In the genomic region with DNA sequence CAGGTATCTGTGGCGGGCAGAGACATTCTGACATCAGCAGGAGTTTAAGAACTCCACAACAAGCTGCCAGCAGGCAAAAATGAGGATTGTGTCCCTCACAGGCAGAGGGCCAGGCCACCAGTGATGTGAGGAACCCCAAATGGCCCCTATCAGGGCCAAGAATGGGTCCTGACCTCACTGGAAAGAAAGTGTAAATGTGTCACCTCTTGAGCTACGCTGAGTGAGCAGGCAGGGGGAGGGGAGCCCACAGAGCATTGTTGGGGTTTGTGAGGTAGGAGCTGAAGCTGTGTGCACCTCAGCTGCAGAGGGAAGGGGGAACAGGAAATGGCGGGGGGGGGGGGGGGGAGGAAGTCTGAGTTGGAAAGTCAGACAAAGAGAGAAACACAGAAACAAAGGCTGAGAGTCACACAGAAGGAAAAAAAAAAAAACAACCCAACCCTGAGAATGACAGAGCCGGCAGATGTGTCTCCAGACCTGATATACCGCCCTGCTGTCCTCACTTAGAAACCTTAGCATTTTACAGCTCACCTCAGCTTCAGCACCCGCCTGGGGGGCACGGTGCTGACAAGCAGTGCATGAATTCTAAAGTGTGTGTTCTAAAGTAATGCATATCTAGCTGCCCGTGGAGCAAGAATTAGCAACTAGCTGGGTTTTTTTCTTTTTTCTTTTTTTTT, we compare ENCODE assay signal across 9 mouse cellular contexts. TPM values are rescaled to one million over a fixed set of nuclear protein-coding genes. Genes with fewer than 3 reads are reported as not detected.
DNase-seq lines count a peak whose midpoint lies in the region; ATAC-seq and TF ChIP-seq lines count a peak whose summit lies in the region.
"Had no signal": no experiment of that assay in that cellular context is flagged by ENCODE, and none has a peak within 500 bp of the region (broad histone marks: within the 10 kb centered on the region; RNA-seq: fewer than 3 reads in every experiment).

No protein-coding gene starts in this region.

- no peak overlapping the region for H3K4me2 ChIP-seq in kidney, postnatal 0 days (ENCODE audit: low read length)
- H3K4me2 ChIP-seq in midbrain, embryonic 13.5 days (replicated peaks): no peak overlapping the region
- H3K4me2 ChIP-seq: liver, embryonic 13.5 days had no signal

- no peaks in the 10 kb centered on the region for H3K36me3 ChIP-seq in kidney, postnatal 0 days (ENCODE audit: insufficient read depth, low read length)
- no peaks in the 10 kb centered on the region for H3K36me3 ChIP-seq in megakaryocyte, embryonic 14.5 days (replicated peaks; ENCODE audit: low read length)
- no peaks in the 10 kb centered on the region for H3K36me3 ChIP-seq in midbrain, embryonic 13.5 days
- H3K36me3 ChIP-seq: liver, embryonic 13.5 days had no signal

- H3K27me3 ChIP-seq in kidney, postnatal 0 days (ENCODE audit: insufficient read depth, low read length): no peaks in the 10 kb centered on the region
- peaks cover 15% of the 10 kb centered on the region for H3K27me3 ChIP-seq in megakaryocyte, embryonic 14.5 days (replicated peaks)
- H3K27me3 ChIP-seq in midbrain, embryonic 13.5 days: no peaks in the 10 kb centered on the region

- no peak for ATAC-seq in kidney, postnatal 0 days (replicated peaks; ENCODE audit: low FRiP score, low read depth)
- ATAC-seq in midbrain, embryonic 13.5 days: no peak

- no peak for TF ChIP-seq CTCF in kidney, postnatal 0 days (IDR thresholded peaks at IDR 0.05; ENCODE audit: low read depth)

- H3K4me3 ChIP-seq in kidney, postnatal 0 days (replicated peaks; ENCODE audit: low read depth, low read length): no peak overlapping the region
- peak overlapping the region; percentile 82 for H3K4me3 ChIP-seq in megakaryocyte, embryonic 14.5 days (replicated peaks)
- no peak overlapping the region for H3K4me3 ChIP-seq in midbrain, embryonic 13.5 days (replicated peaks)
- H3K4me3 ChIP-seq: liver, embryonic 13.5 days had no signal

- WGBS in kidney, postnatal 0 days: 14% methylated on average over 7 of the region's 8 CpGs
- WGBS in midbrain, embryonic 13.5 days: 59% methylated on average over 7 of the region's 8 CpGs

- no peak overlapping the region for H3K27ac ChIP-seq in kidney, postnatal 0 days
- no peak overlapping the region for H3K27ac ChIP-seq in midbrain, embryonic 13.5 days
- H3K27ac ChIP-seq: liver, embryonic 13.5 days had no signal

- 0 out of 2 replicates have a peak, but pooled peaks cover 4% of the 10 kb centered on the region for H3K4me1 ChIP-seq in kidney, postnatal 0 days (replicated peaks; ENCODE audit: insufficient read depth, low read length)
- peaks cover 55% of the 10 kb centered on the region for H3K4me1 ChIP-seq in megakaryocyte, embryonic 14.5 days
- peaks cover 6% of the 10 kb centered on the region; the same call in 1 of the 2 replicates for H3K4me1 ChIP-seq in midbrain, embryonic 13.5 days (replicated peaks)

- H3K9me3 ChIP-seq in kidney, postnatal 0 days (replicated peaks; ENCODE audit: low read length): no peaks in the 10 kb centered on the region
- no peaks in the 10 kb centered on the region for H3K9me3 ChIP-seq in megakaryocyte, embryonic 14.5 days
- no peaks in the 10 kb centered on the region for H3K9me3 ChIP-seq in midbrain, embryonic 13.5 days
- H3K9me3 ChIP-seq: liver, embryonic 13.5 days had no signal

- DNase-seq in B cell, adult 2 months: peak; percentile 84 to 89
- DNase-seq in Muller cell, postnatal 12 days (ENCODE audit: inconsistent ontology term): peak; percentile 37
- DNase-seq in kidney, postnatal 0 days (ENCODE audit: low spot score): peak; percentile 54
- no peak for DNase-seq in frontal cortex, postnatal 25 days (ENCODE audit: low spot score in 2 of 2)
- no peak for DNase-seq in right cerebral cortex, adult 18-20 months
- DNase-seq in frontal cortex, adult 2 months (ENCODE audit: extremely low spot score in 1 of 2, low spot score in 1 of 2): no peak
- DNase-seq: liver, embryonic 13.5 days had no signal

- no peak overlapping the region for H3K9ac ChIP-seq in kidney, postnatal 0 days (ENCODE audit: low read depth, low read length)
- H3K9ac ChIP-seq in midbrain, embryonic 13.5 days (replicated peaks): no peak overlapping the region
- H3K9ac ChIP-seq: liver, embryonic 13.5 days had no signal

RNA-seq across cellular contexts. Expression of a gene that starts 1.9 kb away (rescaled TPM):
- 8.8 and 9.1 TPM in 2 replicates for polyA plus RNA-seq in kidney, postnatal 0 days (2015; fragmentation: Nextera tagmentation; extraction: Ambion mirVana)
- 1.7 TPM in 1 of 2 replicates, not detected in the other for polyA plus RNA-seq in megakaryocyte, embryonic 14.5 days (2012; ENCODE audit: insufficient read depth, low replicate concordance)
- polyA plus RNA-seq in midbrain, embryonic 13.5 days (2015; fragmentation: Nextera tagmentation; extraction: Ambion mirVana): 5.9 and 7.1 TPM in 2 replicates
- 3.4 and 3.9 TPM in 2 replicates for polyA plus RNA-seq in frontal cortex, adult 2 months (2012; rRNA removed)

RNA-seq across cellular contexts. Expression of a gene that starts 3.0 kb away (rescaled TPM):
- 39.9 and 40.3 TPM in 2 replicates for polyA plus RNA-seq in kidney, postnatal 0 days (2015; fragmentation: Nextera tagmentation; extraction: Ambion mirVana)
- polyA plus RNA-seq in megakaryocyte, embryonic 14.5 days (2012; ENCODE audit: insufficient read depth, low replicate concordance): not detected in 2 replicates
- 0.22 and 0.35 TPM in 2 replicates for polyA plus RNA-seq in midbrain, embryonic 13.5 days (2015; fragmentation: Nextera tagmentation; extraction: Ambion mirVana)
- polyA plus RNA-seq in frontal cortex, adult 2 months (2012; rRNA removed): 0.84 and 1.4 TPM in 2 replicates

RNA-seq across cellular contexts. Expression of a gene that starts 25.1 kb away (rescaled TPM):
- 284 and 298 TPM in 2 replicates for polyA plus RNA-seq in kidney, postnatal 0 days (2015; fragmentation: Nextera tagmentation; extraction: Ambion mirVana)
- polyA plus RNA-seq in megakaryocyte, embryonic 14.5 days (2012; ENCODE audit: insufficient read depth, low replicate concordance): 54.3 and 121 TPM in 2 replicates
- 210 and 220 TPM in 2 replicates for polyA plus RNA-seq in midbrain, embryonic 13.5 days (2015; fragmentation: Nextera tagmentation; extraction: Ambion mirVana)
- 215 and 219 TPM in 2 replicates for polyA plus RNA-seq in frontal cortex, adult 2 months (2012; rRNA removed)

RNA-seq across cellular contexts. Expression of a gene that starts 25.2 kb away (rescaled TPM):
- 188 and 197 TPM in 2 replicates for polyA plus RNA-seq in kidney, postnatal 0 days (2015; fragmentation: Nextera tagmentation; extraction: Ambion mirVana)
- 305 and 342 TPM in 2 replicates for polyA plus RNA-seq in megakaryocyte, embryonic 14.5 days (2012; ENCODE audit: insufficient read depth, low replicate concordance)
- polyA plus RNA-seq in midbrain, embryonic 13.5 days (2015; fragmentation: Nextera tagmentation; extraction: Ambion mirVana): 205 and 214 TPM in 2 replicates
- polyA plus RNA-seq in frontal cortex, adult 2 months (2012; rRNA removed): 139 and 143 TPM in 2 replicates

RNA-seq across cellular contexts. Expression of a gene that starts 32.8 kb away (rescaled TPM):
- 170 and 196 TPM in 2 replicates for polyA plus RNA-seq in kidney, postnatal 0 days (2015; fragmentation: Nextera tagmentation; extraction: Ambion mirVana)
- polyA plus RNA-seq in megakaryocyte, embryonic 14.5 days (2012; ENCODE audit: insufficient read depth, low replicate concordance): 6.0 and 38.0 TPM in 2 replicates
- 138 TPM in 2 replicates for polyA plus RNA-seq in midbrain, embryonic 13.5 days (2015; fragmentation: Nextera tagmentation; extraction: Ambion mirVana)
- polyA plus RNA-seq in frontal cortex, adult 2 months (2012; rRNA removed): 61.8 and 70.6 TPM in 2 replicates

Comparison
In these comparisons a context has a peak if more than half of its experiments do, and no peak if none do; other contexts are left out.
1. DNase-seq: peak in B cell, adult 2 months (2 of 2), Muller cell, postnatal 12 days (single experiment) and kidney, postnatal 0 days (single experiment); none in frontal cortex, postnatal 25 days (0 of 2), right cerebral cortex, adult 18-20 months (single experiment) and frontal cortex, adult 2 months (0 of 2).
2. RNA of a gene that starts 3.0 kb away (polyA plus RNA-seq): 39.9 to 40.3 TPM in kidney, postnatal 0 days; 0.84 to 1.4 TPM in frontal cortex, adult 2 months, 0.22 to 0.35 TPM in midbrain, embryonic 13.5 days and not detected in megakaryocyte, embryonic 14.5 days; every median in the first group is over 10 times any median in the second.